In the genomic region with DNA sequence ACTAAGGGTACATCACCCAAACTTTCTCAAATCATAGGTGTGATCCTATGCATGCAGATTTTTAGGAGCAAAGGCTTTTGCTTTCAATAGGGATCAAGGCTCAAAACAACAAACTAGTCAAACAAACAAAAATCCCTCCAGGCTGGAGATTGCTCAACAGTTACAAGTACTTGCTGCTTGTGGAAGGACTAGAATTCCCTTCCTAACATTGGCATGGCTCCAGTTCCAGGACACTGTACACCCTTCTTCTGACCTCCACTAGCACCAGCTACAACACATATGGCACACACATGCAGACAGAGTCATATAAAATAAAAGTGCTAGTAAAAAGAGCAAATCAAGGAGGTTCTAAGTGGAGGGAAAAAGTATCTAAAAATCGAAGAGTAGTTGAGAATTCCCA, we compare ENCODE assay signal across 1 mouse cellular context.
TF ChIP-seq lines count a peak whose summit lies in the region.

No protein-coding gene starts in this region.

TF ChIP-seq in myocyte, 11 proteins besides CTCF, POLR2A, EP300 and RAD21:
- TF ChIP-seq MYOG (IDR thresholded peaks at IDR 0.05; ENCODE audit: control insufficient read depth in 1 of 3, insufficient read depth in 1 of 3, insufficient read length in 2 of 3, low read depth in 2 of 3) (no peak), REST (IDR thresholded peaks at IDR 0.05; ENCODE audit: insufficient read depth, insufficient read length) (no peak), TCF3 (IDR thresholded peaks at IDR 0.05; ENCODE audit: insufficient read length, low read depth) (no peak), USF1 (IDR thresholded peaks at IDR 0.05; ENCODE audit: low read depth) (no peak)
